Mouse (Mus musculus) heart, adult 2 months (tissue): ENCODE measurements at regions not wholly inside any gene's neighbourhood (a gene's known extent, or its start where the extent isn't known, plus 50 kb on each side); places are given as distances from the start of the nearest gene placed in this dataset.
A peak's percentile ranks its signal among the peaks of the same experiment; 100 is the strongest.

Source experiments
- DNase-seq, 2 experiments: peaks; one replicate each; pipeline ENCODE4 v3.0.0; 2021
- H3K27ac ChIP-seq: fragments of 200-600 bp; 2 replicates; pipeline ENCODE4 v1.8.1; 2022
- H3K27me3 ChIP-seq: fragments of 200-500 bp; 2 replicates; pipeline ENCODE4 v1.6.1; 2012; ENCODE audit warnings: mild to moderate bottlenecking, low read length, inconsistent platforms, mixed read lengths; ENCODE audit not compliant: control insufficient read depth, insufficient read depth
- H3K36me3 ChIP-seq: fragments of 200-500 bp; 2 replicates; pipeline ENCODE4 v1.6.1; 2012; ENCODE audit warnings: low read length, inconsistent platforms; ENCODE audit not compliant: control insufficient read depth, insufficient read depth
- H3K4me1 ChIP-seq: fragments of 200-500 bp; 2 replicates; pipeline ENCODE4 v1.6.1; 2011; ENCODE audit warnings: low read length; ENCODE audit not compliant: control insufficient read depth, insufficient read depth
- H3K4me3 ChIP-seq: fragments of 200-600 bp; 2 replicates; pipeline ENCODE4 v1.8.1; 2022
- H3K79me2 ChIP-seq: fragments of 200-500 bp; replicated peaks from 2 replicates; pipeline ENCODE4 v1.6.1; 2012; ENCODE audit warnings: mild to moderate bottlenecking, inconsistent platforms, low read length, moderate library complexity, mixed read lengths; ENCODE audit not compliant: control insufficient read depth, insufficient read depth
- H3K9ac ChIP-seq: fragments of 200-500 bp; 2 replicates; pipeline ENCODE4 v1.6.1; 2012; ENCODE audit warnings: low read depth, mild to moderate bottlenecking, control low read depth, inconsistent platforms, low read length, mixed read lengths
- CTCF ChIP-seq: fragments of 200-600 bp; IDR thresholded peaks from 2 replicates; pipeline ENCODE4 v1.8.1; 2022; ENCODE audit warnings: antibody characterized with exemption, mild to moderate bottlenecking, moderate library complexity
- EP300 ChIP-seq: fragments of 200-500 bp; IDR thresholded peaks from 2 replicates; pipeline ENCODE4 v1.6.1; 2011; ENCODE audit warnings: low read depth, low read length, control low read depth; ENCODE audit not compliant: insufficient read depth
- POLR2A ChIP-seq: fragments of 200-500 bp; IDR thresholded peaks from 2 replicates; pipeline ENCODE4 v1.6.1; 2011; ENCODE audit warnings: mild to moderate bottlenecking, low read depth, low read length, control low read depth; ENCODE audit not compliant: insufficient read depth
- WGBS: fragments of 180-500 bp; shearing (Covaris S2); methylation state at CpG from one replicate; pipeline ENCODE4 v1.1.7; 2018; 5-methylcytosine and 5-hydroxymethylcytosine counted together
- intact Hi-C: fragments of 180-260 bp; cut with DNase I; formaldehyde crosslinking; loops from one replicate; pipeline ENCODE4 v1.15.1; 2025

GRCm38 (mm10) chr16:30006826-30007225, 57.4 kb upstream of the Hes1 start:
- intact Hi-C loops: loop anchor here (5.0 kb wide), 4 partner anchors 125 to 275 kb away; no protein-coding TSS in a partner anchor
- Histone ChIP-seq H3K27me3 (no peaks in the 10 kb centered on the region), H3K27ac (no peak overlapping the region), H3K36me3 (peaks cover 5% of the 10 kb centered on the region), H3K4me1 (peaks cover 18% of the 10 kb centered on the region), H3K9ac (no peak overlapping the region), H3K79me2 (no peaks in the 10 kb centered on the region), H3K4me3 (no peak overlapping the region)
- DNase-seq: no peak
- 75% methylated on average over 4 of the region's 4 CpGs for WGBS
- TF ChIP-seq POLR2A: no peak
- no peak for TF ChIP-seq CTCF
- TF ChIP-seq EP300: no peak

GRCm38 (mm10) chr16:30008451-30009357, 55.5 kb upstream of the Hes1 start:
- Histone ChIP-seq H3K9ac (peak overlapping the region; percentile 49), H3K36me3 (peaks cover 5% of the 10 kb centered on the region), H3K79me2 (no peaks in the 10 kb centered on the region), H3K4me1 (peaks cover 15% of the 10 kb centered on the region), H3K27me3 (no peaks in the 10 kb centered on the region), H3K27ac (peak overlapping the region; percentile 87), H3K4me3 (peak overlapping the region; percentile 43)
- TF ChIP-seq POLR2A (peak; percentile 72), EP300 (peak; percentile 94), CTCF (peak; percentile 75)
- WGBS: under 1% methylated on average over 59 of the region's 62 CpGs
- DNase-seq: peak; percentile 93 to 97
- intact Hi-C loops: loop anchor here (1.0 to 5.0 kb wide), 8 partner anchors 58 to 276 kb away; no protein-coding TSS in a partner anchor

- H3K9ac ChIP-seq: peak overlapping the region; percentile 5; the same call in 1 of the 2 replicates
- H3K36me3 ChIP-seq: peaks cover 4% of the 10 kb centered on the region
- H3K27me3 ChIP-seq: no peaks in the 10 kb centered on the region
- H3K27ac ChIP-seq: peak overlapping the region; percentile 87
- intact Hi-C loops: loop anchor here (1.0 to 5.0 kb wide), 6 partner anchors 57 to 277 kb away; no protein-coding TSS in a partner anchor
- TF ChIP-seq POLR2A (no peak), EP300 (peak; percentile 51; the same call in 1 of the 2 replicates), CTCF (no peak)
- no peaks in the 10 kb centered on the region for H3K79me2 ChIP-seq
- peak; percentile 64 to 69 for DNase-seq
- WGBS: 20% methylated on average over 17 of the region's 17 CpGs
- peaks cover 15% of the 10 kb centered on the region for H3K4me1 ChIP-seq
- peak overlapping the region; percentile 43 for H3K4me3 ChIP-seq
These were observed 54.5 kb upstream of the Hes1 start for GRCm38 (mm10) chr16:30009521-30010186.

- TF ChIP-seq POLR2A: no peak
- TF ChIP-seq EP300: no peak
- TF ChIP-seq CTCF: no peak
- no peak overlapping the region for H3K27ac ChIP-seq
- H3K4me3 ChIP-seq: no peak overlapping the region
- peaks cover 6% of the 10 kb centered on the region for H3K4me1 ChIP-seq
- no peaks in the 10 kb centered on the region for H3K79me2 ChIP-seq
- no peaks in the 10 kb centered on the region for H3K27me3 ChIP-seq
- 79% methylated on average over 1 of the region's 2 CpGs for WGBS
- intact Hi-C loops: no loop called here
- H3K36me3 ChIP-seq: no peaks in the 10 kb centered on the region
- H3K9ac ChIP-seq: no peak overlapping the region
- DNase-seq: no peak
These were observed 51.1 kb upstream of the Hes1 start for GRCm38 (mm10) chr16:30013123-30013522.

GRCm38 (mm10) chr16:30013943-30014342, 50.2 kb upstream of the Hes1 start:
- intact Hi-C loops: no loop called here
- Histone ChIP-seq H3K27ac (no peak overlapping the region), H3K4me3 (no peak overlapping the region), H3K36me3 (no peaks in the 10 kb centered on the region), H3K79me2 (no peaks in the 10 kb centered on the region), H3K9ac (no peak overlapping the region), H3K27me3 (no peaks in the 10 kb centered on the region), H3K4me1 (peaks cover 4% of the 10 kb centered on the region)
- DNase-seq: no peak
- no peak for TF ChIP-seq CTCF
- WGBS: 84% methylated on average over 9 of the region's 9 CpGs
